In genomic region chr6:95621821-95622220, GRCm38 (mm10) we compare ENCODE assay signal across 11 mouse cellular contexts.
DNase-seq lines count a peak whose midpoint lies in the region; ATAC-seq lines count a peak whose summit lies in the region.
"Had no signal": no experiment of that assay in that cellular context is flagged by ENCODE, and none has a peak within 500 bp of the region (broad histone marks: within the 10 kb centered on the region; RNA-seq: fewer than 3 reads in every experiment).

No protein-coding gene starts in this region.

- H3K4me3 ChIP-seq in heart, embryonic 11.5 days (ENCODE audit: low read depth, low read length) = no peak overlapping the region
- no peak overlapping the region for H3K4me3 ChIP-seq in limb, embryonic 15.5 days
- H3K4me3 ChIP-seq in hindbrain, embryonic 13.5 days = no peak overlapping the region
- H3K4me3 ChIP-seq: heart, embryonic 13.5 days; myocyte had no signal

- H3K27ac ChIP-seq in heart, embryonic 11.5 days (ENCODE audit: low read depth, low read length) = no peak overlapping the region
- H3K27ac ChIP-seq in limb, embryonic 15.5 days = no peak overlapping the region
- no peak overlapping the region for H3K27ac ChIP-seq in hindbrain, embryonic 13.5 days
- H3K27ac ChIP-seq: heart, embryonic 13.5 days had no signal

- H3K4me1 ChIP-seq in heart, embryonic 11.5 days (ENCODE audit: control insufficient read depth, insufficient read depth, low read length) = no peaks in the 10 kb centered on the region
- peaks cover 5% of the 10 kb centered on the region for H3K4me1 ChIP-seq in limb, embryonic 15.5 days
- H3K4me1 ChIP-seq in hindbrain, embryonic 13.5 days (replicated peaks) = no peaks in the 10 kb centered on the region

- H3K4me2 ChIP-seq in heart, embryonic 11.5 days = no peak overlapping the region
- H3K4me2 ChIP-seq in limb, embryonic 15.5 days = no peak overlapping the region
- H3K4me2 ChIP-seq in hindbrain, embryonic 13.5 days = no peak overlapping the region
- H3K4me2 ChIP-seq: heart, embryonic 13.5 days had no signal

- 79% methylated on average over 2 of the region's 2 CpGs for whole genome bisulfite sequencing in heart, embryonic 11.5 days (ENCODE audit: insufficient replicate concordance)
- 59% methylated on average over 2 of the region's 2 CpGs for WGBS in limb, embryonic 15.5 days
- 83% methylated on average over 2 of the region's 2 CpGs for WGBS in hindbrain, embryonic 13.5 days

- no peaks in the 10 kb centered on the region for H3K27me3 ChIP-seq in heart, embryonic 11.5 days (ENCODE audit: control insufficient read depth, insufficient read depth, low read length)
- no peaks in the 10 kb centered on the region for H3K27me3 ChIP-seq in limb, embryonic 15.5 days
- no peaks in the 10 kb centered on the region for H3K27me3 ChIP-seq in hindbrain, embryonic 13.5 days
- H3K27me3 ChIP-seq: heart, embryonic 13.5 days; Patski had no signal

- H3K36me3 ChIP-seq in heart, embryonic 11.5 days (ENCODE audit: control insufficient read depth, insufficient read depth, low read length) = no peaks in the 10 kb centered on the region
- H3K36me3 ChIP-seq in limb, embryonic 15.5 days = no peaks in the 10 kb centered on the region
- H3K36me3 ChIP-seq in hindbrain, embryonic 13.5 days = no peaks in the 10 kb centered on the region
- H3K36me3 ChIP-seq: heart, embryonic 13.5 days had no signal

- ATAC-seq in heart, embryonic 11.5 days (replicated peaks; ENCODE audit: insufficient number of reproducible peaks, low FRiP score, low TSS enrichment) = no peak
- peak; percentile 40; the same call in 1 of the 2 replicates for ATAC-seq in limb, embryonic 15.5 days (ENCODE audit: insufficient number of reproducible peaks, low FRiP score, low TSS enrichment, low read depth)
- ATAC-seq in hindbrain, embryonic 13.5 days (ENCODE audit: low FRiP score) = no peak
- ATAC-seq: Patski had no signal

- peak; percentile 82 to 88 for DNase-seq in heart, adult 18-20 months
- peak; percentile 27 for DNase-seq in CD4-positive helper T cell, adult 2 months (ENCODE audit: low read depth, low spot score)
- DNase-seq in cerebellum, adult 18-20 months = peak; percentile 4 to 12
- DNase-seq in heart, adult 9 months (ENCODE audit: low spot score in 2 of 2) = peak; percentile 69 to 82
- DNase-seq in urinary bladder, postnatal 25 days (ENCODE audit: low spot score) = peak; percentile 36

- no peak overlapping the region for H3K9ac ChIP-seq in heart, embryonic 11.5 days (ENCODE audit: low read depth, low read length)
- no peak overlapping the region for H3K9ac ChIP-seq in limb, embryonic 15.5 days
- no peak overlapping the region for H3K9ac ChIP-seq in hindbrain, embryonic 13.5 days
- H3K9ac ChIP-seq: heart, embryonic 13.5 days had no signal

- no peaks in the 10 kb centered on the region for H3K9me3 ChIP-seq in heart, embryonic 11.5 days (replicated peaks; ENCODE audit: control insufficient read depth, low read length)
- H3K9me3 ChIP-seq in limb, embryonic 15.5 days = no peaks in the 10 kb centered on the region
- H3K9me3 ChIP-seq in hindbrain, embryonic 13.5 days = no peaks in the 10 kb centered on the region
- H3K9me3 ChIP-seq: heart, embryonic 13.5 days had no signal

Comparison
In these comparisons a context has a peak if more than half of its experiments do, and no peak if none do; other contexts are left out.
1. DNase-seq: peak in every context shown above with its lines; median percentile 85 in heart, adult 18-20 months; 76 in heart, adult 9 months; 36 in urinary bladder, postnatal 25 days; 27 in CD4-positive helper T cell, adult 2 months; 8 in cerebellum, adult 18-20 months.